Mouse (Mus musculus): ENCODE measurements at regions not wholly inside any gene's neighbourhood (a gene's known extent, or its start where the extent isn't known, plus 50 kb on each side); places are given as distances from the start of the nearest gene placed in this dataset.
"Not testable (repeated sequence)": the region's sequence is repeated elsewhere in the genome, so short reads cannot be mapped to it uniquely, and the experiment has no call there.

DNA sequence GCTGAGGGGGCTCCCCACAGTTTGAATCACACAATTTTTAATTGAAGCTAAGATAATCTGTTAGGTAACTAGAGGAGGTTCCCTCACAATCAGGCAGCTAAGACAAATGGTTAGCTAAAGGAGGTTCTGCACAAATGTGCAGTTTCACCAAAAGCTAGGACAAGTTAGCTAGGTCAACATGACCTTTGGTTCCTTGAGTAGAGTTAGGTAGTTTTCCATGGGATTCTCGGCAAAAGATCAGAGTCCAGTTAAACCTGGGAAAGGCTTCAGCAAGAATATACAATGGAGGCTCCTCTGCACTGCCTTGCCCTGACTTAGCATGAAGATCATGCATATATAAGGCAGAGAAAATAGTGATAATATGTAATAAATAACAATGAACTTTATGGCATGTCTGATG, 374.2 kb downstream of the 1190002N15Rik start:
- Histone ChIP-seq H3K4me1 (ENCODE audit: control insufficient read depth, insufficient read depth, low read length) (no peaks in the 10 kb centered on the region), H3K4me3 (ENCODE audit: insufficient read depth, low read length) (no peak overlapping the region), H3K27ac (ENCODE audit: insufficient read depth, low read length) (no peak overlapping the region)
- TF ChIP-seq CTCF (IDR thresholded peaks at IDR 0.05; ENCODE audit: borderline replicate concordance, insufficient read depth, low read length) (no peak), POLR2A (IDR thresholded peaks at IDR 0.05; ENCODE audit: low read depth, low read length) (no peak)

DNA sequence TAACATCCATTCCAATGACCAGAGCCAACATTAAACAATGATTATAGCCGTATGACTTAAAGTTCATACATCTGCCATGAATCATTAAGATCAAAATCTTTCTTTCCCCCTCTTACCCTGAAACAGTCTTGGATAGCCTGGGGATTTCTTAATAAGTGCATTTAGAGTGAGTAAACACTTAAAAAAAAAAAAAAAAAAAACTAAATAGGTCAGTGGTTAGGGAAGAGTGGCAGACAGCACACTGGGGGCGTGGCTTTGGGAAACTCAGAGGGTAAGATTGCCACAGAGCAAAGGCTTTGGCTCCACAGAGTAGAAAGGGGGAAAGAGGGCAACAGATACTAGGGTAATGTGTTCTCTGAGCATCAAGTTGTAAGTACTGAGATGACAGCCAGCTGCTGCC, 382.3 kb downstream of the 1190002N15Rik start:
- H3K4me1 ChIP-seq (ENCODE audit: control insufficient read depth, insufficient read depth, low read length), result peaks cover 4% of the 10 kb centered on the region; the same call in 1 of the 2 replicates
- H3K4me3 ChIP-seq (ENCODE audit: insufficient read depth, low read length), result no peak overlapping the region
- TF ChIP-seq CTCF (IDR thresholded peaks at IDR 0.05; ENCODE audit: borderline replicate concordance, insufficient read depth, low read length), result no peak
- TF ChIP-seq POLR2A (IDR thresholded peaks at IDR 0.05; ENCODE audit: low read depth, low read length), result no peak
- no peak overlapping the region; the same call in 1 of the 2 replicates for H3K27ac ChIP-seq (ENCODE audit: insufficient read depth, low read length)

- Histone ChIP-seq H3K27ac (ENCODE audit: insufficient read depth, low read length) (no peak overlapping the region), H3K4me1 (ENCODE audit: control insufficient read depth, insufficient read depth, low read length) (no peaks in the 10 kb centered on the region), H3K4me3 (ENCODE audit: insufficient read depth, low read length) (no peak overlapping the region)
- no peak for TF ChIP-seq CTCF (IDR thresholded peaks at IDR 0.05; ENCODE audit: borderline replicate concordance, insufficient read depth, low read length)
- no peak for TF ChIP-seq POLR2A (IDR thresholded peaks at IDR 0.05; ENCODE audit: low read depth, low read length)
These were observed 389.4 kb downstream of the 1190002N15Rik start for GRCm38 (mm10) chr9:94148474-94148873.

- no peak overlapping the region for H3K4me3 ChIP-seq (ENCODE audit: insufficient read depth, low read length)
- H3K27ac ChIP-seq (ENCODE audit: insufficient read depth, low read length), result no peak overlapping the region
- TF ChIP-seq CTCF (IDR thresholded peaks at IDR 0.05; ENCODE audit: borderline replicate concordance, insufficient read depth, low read length) (no peak), POLR2A (IDR thresholded peaks at IDR 0.05; ENCODE audit: low read depth, low read length) (no peak)
- no peaks in the 10 kb centered on the region for H3K4me1 ChIP-seq (ENCODE audit: control insufficient read depth, insufficient read depth, low read length)
These were observed 391.1 kb downstream of the 1190002N15Rik start for GRCm38 (mm10) chr9:94146787-94147186.

DNA sequence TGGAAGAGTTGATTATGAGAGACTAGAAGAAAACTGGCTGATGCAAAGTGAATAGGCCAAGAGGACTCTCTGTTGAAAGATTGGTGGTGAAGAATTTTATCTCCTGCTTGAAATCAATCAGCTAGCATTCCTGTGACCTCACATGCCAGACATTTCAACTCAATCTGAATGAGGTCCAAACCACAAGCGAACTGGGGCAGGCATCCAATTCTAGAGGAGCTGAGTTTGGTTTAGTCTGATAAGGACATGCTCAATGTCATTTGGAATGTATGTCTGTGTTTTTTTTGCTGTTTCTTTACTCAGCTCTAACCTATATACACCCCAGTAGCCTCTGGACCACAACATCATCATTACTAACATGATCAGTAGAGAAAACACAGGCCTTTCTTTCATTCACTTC, 401.4 kb downstream of the 1190002N15Rik start:
- H3K4me1 ChIP-seq (ENCODE audit: control insufficient read depth, insufficient read depth, low read length), result peaks cover 2% of the 10 kb centered on the region; the same call in 1 of the 2 replicates
- H3K4me3 ChIP-seq (ENCODE audit: insufficient read depth, low read length), result no peak overlapping the region
- TF ChIP-seq CTCF (IDR thresholded peaks at IDR 0.05; ENCODE audit: borderline replicate concordance, insufficient read depth, low read length) (no peak), POLR2A (IDR thresholded peaks at IDR 0.05; ENCODE audit: low read depth, low read length) (no peak)
- H3K27ac ChIP-seq (ENCODE audit: insufficient read depth, low read length), result peak overlapping the region; percentile 65; the same call in 1 of the 2 replicates

GRCm38 (mm10) chr9:94133682-94134081, 404.2 kb downstream of the 1190002N15Rik start:
- TF ChIP-seq POLR2A (IDR thresholded peaks at IDR 0.05; ENCODE audit: low read depth, low read length) (no peak), CTCF (IDR thresholded peaks at IDR 0.05; ENCODE audit: borderline replicate concordance, insufficient read depth, low read length) (no peak)
- H3K4me3 ChIP-seq (ENCODE audit: insufficient read depth, low read length), result no peak overlapping the region
- H3K4me1 ChIP-seq (ENCODE audit: control insufficient read depth, insufficient read depth, low read length), result peaks cover 2% of the 10 kb centered on the region; the same call in 1 of the 2 replicates
- no peak overlapping the region for H3K27ac ChIP-seq (ENCODE audit: insufficient read depth, low read length)

- H3K4me3 ChIP-seq (ENCODE audit: insufficient read depth, low read length), result no peak overlapping the region
- TF ChIP-seq POLR2A (IDR thresholded peaks at IDR 0.05; ENCODE audit: low read depth, low read length), result no peak
- TF ChIP-seq CTCF (IDR thresholded peaks at IDR 0.05; ENCODE audit: borderline replicate concordance, insufficient read depth, low read length), result no peak
- no peaks in the 10 kb centered on the region for H3K4me1 ChIP-seq (ENCODE audit: control insufficient read depth, insufficient read depth, low read length)
- H3K27ac ChIP-seq (ENCODE audit: insufficient read depth, low read length), result no peak overlapping the region
These were observed 406.5 kb downstream of the 1190002N15Rik start for GRCm38 (mm10) chr9:94131367-94131766.

DNA sequence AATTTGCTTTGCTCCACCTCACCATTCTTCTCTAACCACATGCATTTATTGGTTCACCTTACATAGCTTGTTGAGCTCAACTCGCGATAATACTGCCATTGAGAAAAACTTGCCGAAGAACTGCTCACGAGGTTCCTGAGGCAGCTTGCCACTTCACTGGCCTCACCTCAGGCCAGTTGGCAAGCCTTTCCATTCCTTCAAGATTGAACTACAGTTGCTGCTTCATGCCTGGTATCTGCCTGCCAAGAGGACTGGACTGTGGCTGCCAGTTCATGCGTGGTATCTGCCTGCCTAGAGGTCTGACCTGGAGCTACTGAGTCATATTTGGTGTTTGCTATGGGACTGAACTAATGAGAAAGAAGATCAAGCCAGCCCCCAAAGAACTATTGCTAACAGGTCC, 420.9 kb downstream of the 1190002N15Rik start:
- TF ChIP-seq POLR2A (IDR thresholded peaks at IDR 0.05; ENCODE audit: low read depth, low read length), result no peak
- no peak for TF ChIP-seq CTCF (IDR thresholded peaks at IDR 0.05; ENCODE audit: borderline replicate concordance, insufficient read depth, low read length)
- Histone ChIP-seq H3K4me3 (ENCODE audit: insufficient read depth, low read length) (no peak overlapping the region), H3K27ac (ENCODE audit: insufficient read depth, low read length) (no peak overlapping the region), H3K4me1 (ENCODE audit: control insufficient read depth, insufficient read depth, low read length) (no peaks in the 10 kb centered on the region)

GRCm38 (mm10) chr9:94107701-94108100, 430.2 kb downstream of the 1190002N15Rik start:
- H3K27ac ChIP-seq (ENCODE audit: insufficient read depth, low read length); H3K4me1 ChIP-seq (ENCODE audit: control insufficient read depth, insufficient read depth, low read length); H3K4me3 ChIP-seq (ENCODE audit: insufficient read depth, low read length): not testable (repeated sequence)

GRCm38 (mm10) chr9:94104669-94105068, 433.2 kb downstream of the 1190002N15Rik start:
- H3K4me1 ChIP-seq (ENCODE audit: control insufficient read depth, insufficient read depth, low read length), result no peaks in the 10 kb centered on the region
- no peak overlapping the region for H3K27ac ChIP-seq (ENCODE audit: insufficient read depth, low read length)
- TF ChIP-seq POLR2A (IDR thresholded peaks at IDR 0.05; ENCODE audit: low read depth, low read length), result no peak
- no peak overlapping the region for H3K4me3 ChIP-seq (ENCODE audit: insufficient read depth, low read length)

DNA sequence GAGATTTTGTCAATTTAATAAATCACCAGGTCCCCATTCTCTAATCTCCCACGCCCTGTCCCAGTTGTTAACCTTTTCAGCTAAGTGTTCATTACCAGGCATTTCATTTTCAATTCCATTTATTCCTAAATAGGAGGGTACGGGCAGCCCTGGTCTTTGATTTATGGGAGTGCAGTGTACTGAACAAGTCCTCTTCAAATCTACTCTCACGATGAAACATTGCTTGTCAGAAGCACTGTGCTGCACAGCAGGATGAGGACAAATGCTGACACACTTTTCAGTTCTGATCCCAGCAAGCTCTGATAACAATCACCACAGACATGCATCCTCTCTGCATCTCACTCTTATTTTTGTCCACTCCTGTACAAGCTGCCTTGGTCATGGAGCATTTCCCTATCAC, 435.9 kb downstream of the 1190002N15Rik start:
- TF ChIP-seq CTCF (IDR thresholded peaks at IDR 0.05; ENCODE audit: borderline replicate concordance, insufficient read depth, low read length) (no peak), POLR2A (IDR thresholded peaks at IDR 0.05; ENCODE audit: low read depth, low read length) (no peak)
- Histone ChIP-seq H3K4me3 (ENCODE audit: insufficient read depth, low read length) (no peak overlapping the region), H3K27ac (ENCODE audit: insufficient read depth, low read length) (no peak overlapping the region), H3K4me1 (ENCODE audit: control insufficient read depth, insufficient read depth, low read length) (no peaks in the 10 kb centered on the region)

Data from embryonic fibroblast, embryonic 13.5 days (primary cell).